8 mouse cellular contexts compared by ENCODE assay signal in genomic region chr8:48109856-48110780, GRCm38 (mm10). TPM values are rescaled to one million over a fixed set of nuclear protein-coding genes. Genes with fewer than 3 reads are reported as not detected.
DNase-seq lines count a peak whose midpoint lies in the region; ATAC-seq and TF ChIP-seq lines count a peak whose summit lies in the region.

No protein-coding gene starts in this region.

- WGBS in embryonic facial prominence, embryonic 14.5 days, result under 1% methylated on average over 33 of the region's 61 CpGs
- under 1% methylated on average over 58 of the region's 61 CpGs for WGBS in heart, embryonic 13.5 days
- WGBS in liver, embryonic 14.5 days (ENCODE audit: insufficient replicate concordance), result under 1% methylated on average over 58 of the region's 61 CpGs
- under 1% methylated on average over 47 of the region's 61 CpGs for WGBS in neural tube, embryonic 11.5 days
- WGBS in stomach, embryonic 16.5 days, result under 1% methylated on average over 61 of the region's 61 CpGs

- H3K9me3 ChIP-seq in embryonic facial prominence, embryonic 14.5 days (ENCODE audit: control insufficient read depth, low read length), result no peaks in the 10 kb centered on the region
- H3K9me3 ChIP-seq in heart, embryonic 13.5 days, result 0 out of 2 replicates have a peak, but pooled peaks cover 4% of the 10 kb centered on the region
- H3K9me3 ChIP-seq in liver, embryonic 14.5 days (ENCODE audit: control insufficient read depth, low read length), result no peaks in the 10 kb centered on the region
- H3K9me3 ChIP-seq in neural tube, embryonic 11.5 days (ENCODE audit: control insufficient read depth, low read length), result no peaks in the 10 kb centered on the region
- H3K9me3 ChIP-seq in stomach, embryonic 16.5 days (replicated peaks; ENCODE audit: control insufficient read depth, low read length), result no peaks in the 10 kb centered on the region

- peak; percentile 94 for ATAC-seq in embryonic facial prominence, embryonic 14.5 days (ENCODE audit: low read depth)
- ATAC-seq in heart, embryonic 13.5 days (ENCODE audit: extremely low read depth, insufficient number of reproducible peaks, low FRiP score, low TSS enrichment), result peak; percentile 70; the same call in 1 of the 2 replicates
- ATAC-seq in liver, embryonic 14.5 days (ENCODE audit: insufficient read depth), result peak; percentile 92
- peak; percentile 89 for ATAC-seq in neural tube, embryonic 11.5 days (ENCODE audit: insufficient read depth, low FRiP score, low TSS enrichment)
- ATAC-seq in stomach, embryonic 16.5 days (ENCODE audit: insufficient read depth, low FRiP score), result peak; percentile 92

- TF ChIP-seq CTCF in liver, embryonic 14.5 days (IDR thresholded peaks at IDR 0.05; ENCODE audit: low read depth), result no peak

- H3K4me2 ChIP-seq in embryonic facial prominence, embryonic 14.5 days (ENCODE audit: low read depth, low read length), result peak overlapping the region; percentile 70
- peak overlapping the region; percentile 87 for H3K4me2 ChIP-seq in heart, embryonic 13.5 days
- peak overlapping the region; percentile 69 for H3K4me2 ChIP-seq in liver, embryonic 14.5 days (ENCODE audit: low read depth)
- H3K4me2 ChIP-seq in neural tube, embryonic 11.5 days (ENCODE audit: low read depth), result peak overlapping the region; percentile 63
- peak overlapping the region; percentile 91 for H3K4me2 ChIP-seq in stomach, embryonic 16.5 days (ENCODE audit: low read depth, low read length)

- no peak for TF ChIP-seq EP300 in liver, embryonic 14.5 days (IDR thresholded peaks at IDR 0.05; ENCODE audit: low read depth)

- H3K4me1 ChIP-seq in embryonic facial prominence, embryonic 14.5 days (ENCODE audit: control insufficient read depth, insufficient read depth, low read length), result peaks cover 5% of the 10 kb centered on the region; the same call in 1 of the 2 replicates
- peaks cover 10% of the 10 kb centered on the region for H3K4me1 ChIP-seq in heart, embryonic 13.5 days
- H3K4me1 ChIP-seq in liver, embryonic 14.5 days (replicated peaks; ENCODE audit: control insufficient read depth in 2 of 2, insufficient read depth in 2 of 2, low read length in 1 of 2), result peaks cover 0 to 10% of the 10 kb centered on the region in 2 experiments; a peak in 2 of 4 replicates
- 0 out of 2 replicates have a peak, but pooled peaks cover 4% of the 10 kb centered on the region for H3K4me1 ChIP-seq in neural tube, embryonic 11.5 days (ENCODE audit: control insufficient read depth, insufficient read depth, low read length)
- peaks cover 4% of the 10 kb centered on the region; the same call in 1 of the 2 replicates for H3K4me1 ChIP-seq in stomach, embryonic 16.5 days (ENCODE audit: control insufficient read depth, insufficient read depth, low read length)

- peak overlapping the region; percentile 49 for H3K27ac ChIP-seq in embryonic facial prominence, embryonic 14.5 days (replicated peaks; ENCODE audit: low read depth, low read length)
- peak overlapping the region; percentile 48 for H3K27ac ChIP-seq in heart, embryonic 13.5 days (replicated peaks)
- no peak overlapping the region for H3K27ac ChIP-seq in liver, embryonic 14.5 days
- no peak overlapping the region for H3K27ac ChIP-seq in neural tube, embryonic 11.5 days (ENCODE audit: low read depth, low read length)
- H3K27ac ChIP-seq in stomach, embryonic 16.5 days (ENCODE audit: low read length), result peak overlapping the region; percentile 76

- H3K9ac ChIP-seq in embryonic facial prominence, embryonic 14.5 days (ENCODE audit: low read depth, low read length), result peak overlapping the region; percentile 71
- peak overlapping the region; percentile 84 for H3K9ac ChIP-seq in heart, embryonic 13.5 days
- H3K9ac ChIP-seq in liver, embryonic 14.5 days (replicated peaks), result peak overlapping the region; percentile 56
- peak overlapping the region; percentile 75 for H3K9ac ChIP-seq in neural tube, embryonic 11.5 days (ENCODE audit: low read length)
- H3K9ac ChIP-seq in stomach, embryonic 16.5 days (ENCODE audit: low read length), result peak overlapping the region; percentile 92

- DNase-seq in A20 (ENCODE audit: low read depth, low spot score), result peak; percentile 89
- peak; percentile 70 for DNase-seq in adrenal gland, postnatal 25 days
- DNase-seq in embryonic facial prominence, embryonic 14.5 days (ENCODE audit: low spot score), result peak; percentile 87
- peak; percentile 81 for DNase-seq in kidney, postnatal 10 days
- DNase-seq in liver, embryonic 14.5 days (ENCODE audit: low read depth in 3 of 3, low spot score in 3 of 3), result peak; percentile 17 to 44 (median 42)
- peak; percentile 75 for DNase-seq in neural tube, embryonic 11.5 days (ENCODE audit: low spot score)

- H3K27me3 ChIP-seq in embryonic facial prominence, embryonic 14.5 days (replicated peaks; ENCODE audit: control insufficient read depth, insufficient read depth, low read length), result no peaks in the 10 kb centered on the region
- H3K27me3 ChIP-seq in heart, embryonic 13.5 days (replicated peaks), result no peaks in the 10 kb centered on the region
- no peaks in the 10 kb centered on the region for H3K27me3 ChIP-seq in liver, embryonic 14.5 days (ENCODE audit: control insufficient read depth, insufficient read depth, low read length)
- H3K27me3 ChIP-seq in neural tube, embryonic 11.5 days (ENCODE audit: control insufficient read depth, insufficient read depth, low read length), result no peaks in the 10 kb centered on the region
- H3K27me3 ChIP-seq in stomach, embryonic 16.5 days (ENCODE audit: control insufficient read depth, insufficient read depth, low read length), result no peaks in the 10 kb centered on the region

- H3K4me3 ChIP-seq in embryonic facial prominence, embryonic 14.5 days (ENCODE audit: low read depth, low read length), result peak overlapping the region; percentile 68
- H3K4me3 ChIP-seq in heart, embryonic 13.5 days, result peak overlapping the region; percentile 75
- peak overlapping the region; percentile 72 to 75 for H3K4me3 ChIP-seq in liver, embryonic 14.5 days (ENCODE audit: insufficient read depth in 1 of 2, low read depth in 2 of 2, low read length in 2 of 2)
- peak overlapping the region; percentile 69 for H3K4me3 ChIP-seq in neural tube, embryonic 11.5 days (ENCODE audit: low read depth, low read length)
- peak overlapping the region; percentile 77 for H3K4me3 ChIP-seq in stomach, embryonic 16.5 days (replicated peaks; ENCODE audit: low read length)

- peaks cover 20% of the 10 kb centered on the region for H3K36me3 ChIP-seq in embryonic facial prominence, embryonic 14.5 days (ENCODE audit: control insufficient read depth, insufficient read depth, low read length)
- peaks cover 26% of the 10 kb centered on the region for H3K36me3 ChIP-seq in heart, embryonic 13.5 days
- H3K36me3 ChIP-seq in liver, embryonic 14.5 days (replicated peaks; ENCODE audit: control insufficient read depth, insufficient read depth, low read depth), result no peaks in the 10 kb centered on the region
- no peaks in the 10 kb centered on the region for H3K36me3 ChIP-seq in neural tube, embryonic 11.5 days (ENCODE audit: control insufficient read depth, insufficient read depth, low read length)
- peaks cover 1% of the 10 kb centered on the region; the same call in 1 of the 2 replicates for H3K36me3 ChIP-seq in stomach, embryonic 16.5 days (ENCODE audit: control insufficient read depth, insufficient read depth, low read length)

RNA-seq across cellular contexts. Expression of gene Dctd, which starts 11.2 kb away (rescaled TPM):
- total RNA-seq in adrenal gland, postnatal 25 days (2021), result 6.1 and 6.5 TPM in 2 replicates
- polyA plus RNA-seq in embryonic facial prominence, embryonic 14.5 days (2014; fragmentation: Nextera tagmentation; extraction: Ambion mirVana), result 28.2 and 30.4 TPM in 2 replicates
- 27.2 and 32.7 TPM in 2 replicates for polyA plus RNA-seq in heart, embryonic 13.5 days (2015; fragmentation: Nextera tagmentation; extraction: Ambion mirVana)
- 12.1 and 13.3 TPM in 2 replicates for polyA plus RNA-seq in liver, embryonic 14.5 days (2012; rRNA removed)
- 7.5 and 7.6 TPM in 2 replicates for polyA plus RNA-seq in liver, embryonic 14.5 days (2014; fragmentation: Nextera tagmentation; extraction: Ambion mirVana)
- polyA plus RNA-seq in neural tube, embryonic 11.5 days (2014; fragmentation: Nextera tagmentation; extraction: Ambion mirVana), result 32.9 and 33.1 TPM in 2 replicates
- polyA plus RNA-seq in stomach, embryonic 16.5 days (2015; fragmentation: Nextera tagmentation; extraction: Ambion mirVana), result 22.6 and 23.5 TPM in 2 replicates

Comparison
In these comparisons a context has a peak if more than half of its experiments do, and no peak if none do; other contexts are left out.
1. H3K27ac ChIP-seq: peak in embryonic facial prominence, embryonic 14.5 days (single experiment), heart, embryonic 13.5 days (single experiment) and stomach, embryonic 16.5 days (single experiment); none in liver, embryonic 14.5 days (single experiment) and neural tube, embryonic 11.5 days (single experiment).
2. Peak in every context shown above with its lines, with median percentiles within 50 percentile points of each other: DNase-seq, ATAC-seq, H3K4me2 ChIP-seq, H3K4me3 ChIP-seq and H3K9ac ChIP-seq.